Mouse (Mus musculus) lung, postnatal 0 days (tissue): ENCODE measurements around the gene Tmem150c.

Experiments used
- CTCF ChIP-seq: IDR thresholded peaks from 2 replicates; pipeline ENCODE4 v1.5.1; 2016; ENCODE audit warnings: antibody characterized with exemption, mild to moderate bottlenecking
- EP300 ChIP-seq: IDR thresholded peaks from 2 replicates; pipeline ENCODE4 v1.6.1; 2016; ENCODE audit warnings: antibody characterized with exemption, mild to moderate bottlenecking, control low read depth

- no peak for TF ChIP-seq CTCF
- no peak for TF ChIP-seq EP300
Observed at GRCm38 (mm10) chr5:100120711-100121141, 38.9 kb downstream of the Tmem150c start.
